Mouse (Mus musculus): Measurements from ENCODE around the gene Efcab9. TPM values are rescaled to one million over a fixed set of nuclear protein-coding genes. Genes with fewer than 3 reads are reported as not detected.
A peak's percentile ranks its signal among the peaks of the same experiment; 100 is the strongest.

Gene Efcab9
- polyA plus RNA-seq, 1 experiment = not detected

GRCm38 (mm10) chr11:32553311-32554140 is 21.6 kb upstream of the Efcab9 start:
- Histone ChIP-seq H3K4me1 (ENCODE audit: control insufficient read depth, insufficient read depth, low read length) (peaks cover 20% of the 10 kb centered on the region), H3K27ac (ENCODE audit: control insufficient read depth, insufficient read depth, low read depth, low read length, poor library complexity) (peak overlapping the region; percentile 92), H3K4me3 (replicated peaks; ENCODE audit: control insufficient read depth, low read depth, low read length) (peak overlapping the region; percentile 10)
- no peak for TF ChIP-seq CTCF (IDR thresholded peaks at IDR 0.05; ENCODE audit: control insufficient read depth, insufficient read depth, low read length)
- no peak for TF ChIP-seq POLR2A (IDR thresholded peaks at IDR 0.05; ENCODE audit: borderline replicate concordance, control insufficient read depth, low read depth, low read length)
- 24% methylated on average over 14 of the region's 14 CpGs for WGBS

GRCm38 (mm10) chr11:32552401-32553090 is 20.7 kb upstream of the Efcab9 start:
- H3K4me3 ChIP-seq (replicated peaks; ENCODE audit: control insufficient read depth, low read depth, low read length) = no peak overlapping the region
- peak overlapping the region; percentile 92 for H3K27ac ChIP-seq (ENCODE audit: control insufficient read depth, insufficient read depth, low read depth, low read length, poor library complexity)
- H3K4me1 ChIP-seq (ENCODE audit: control insufficient read depth, insufficient read depth, low read length) = peaks cover 18% of the 10 kb centered on the region
- no peak for TF ChIP-seq POLR2A (IDR thresholded peaks at IDR 0.05; ENCODE audit: borderline replicate concordance, control insufficient read depth, low read depth, low read length)
- no peak for TF ChIP-seq CTCF (IDR thresholded peaks at IDR 0.05; ENCODE audit: control insufficient read depth, insufficient read depth, low read length)
- WGBS = 66% methylated on average over 13 of the region's 13 CpGs

- Histone ChIP-seq H3K4me3 (replicated peaks; ENCODE audit: control insufficient read depth, low read depth, low read length) (no peak overlapping the region), H3K27ac (ENCODE audit: control insufficient read depth, insufficient read depth, low read depth, low read length, poor library complexity) (no peak overlapping the region), H3K4me1 (ENCODE audit: control insufficient read depth, insufficient read depth, low read length) (peaks cover 18% of the 10 kb centered on the region)
- WGBS = 83% methylated on average over 12 of the region's 12 CpGs
- TF ChIP-seq POLR2A (IDR thresholded peaks at IDR 0.05; ENCODE audit: borderline replicate concordance, control insufficient read depth, low read depth, low read length) (no peak), CTCF (IDR thresholded peaks at IDR 0.05; ENCODE audit: control insufficient read depth, insufficient read depth, low read length) (no peak)
Observed at GRCm38 (mm10) chr11:32551579-32552297, 19.9 kb upstream of the Efcab9 start.

GRCm38 (mm10) chr11:32551056-32551455 is 19.2 kb upstream of the Efcab9 start:
- WGBS = 90% methylated on average over 4 of the region's 4 CpGs
- no peak overlapping the region for H3K4me3 ChIP-seq (replicated peaks; ENCODE audit: control insufficient read depth, low read depth, low read length)
- TF ChIP-seq POLR2A (IDR thresholded peaks at IDR 0.05; ENCODE audit: borderline replicate concordance, control insufficient read depth, low read depth, low read length) = no peak
- no peak for TF ChIP-seq CTCF (IDR thresholded peaks at IDR 0.05; ENCODE audit: control insufficient read depth, insufficient read depth, low read length)
- H3K4me1 ChIP-seq (ENCODE audit: control insufficient read depth, insufficient read depth, low read length) = peaks cover 18% of the 10 kb centered on the region
- no peak overlapping the region for H3K27ac ChIP-seq (ENCODE audit: control insufficient read depth, insufficient read depth, low read depth, low read length, poor library complexity)

GRCm38 (mm10) chr11:32550102-32550501 is 18.2 kb upstream of the Efcab9 start:
- WGBS = 54% methylated on average over 4 of the region's 4 CpGs
- no peak overlapping the region for H3K4me3 ChIP-seq (replicated peaks; ENCODE audit: control insufficient read depth, low read depth, low read length)
- TF ChIP-seq CTCF (IDR thresholded peaks at IDR 0.05; ENCODE audit: control insufficient read depth, insufficient read depth, low read length) (no peak), POLR2A (IDR thresholded peaks at IDR 0.05; ENCODE audit: borderline replicate concordance, control insufficient read depth, low read depth, low read length) (no peak)
- H3K27ac ChIP-seq (ENCODE audit: control insufficient read depth, insufficient read depth, low read depth, low read length, poor library complexity) = no peak overlapping the region
- H3K4me1 ChIP-seq (ENCODE audit: control insufficient read depth, insufficient read depth, low read length) = peaks cover 16% of the 10 kb centered on the region

DNA sequence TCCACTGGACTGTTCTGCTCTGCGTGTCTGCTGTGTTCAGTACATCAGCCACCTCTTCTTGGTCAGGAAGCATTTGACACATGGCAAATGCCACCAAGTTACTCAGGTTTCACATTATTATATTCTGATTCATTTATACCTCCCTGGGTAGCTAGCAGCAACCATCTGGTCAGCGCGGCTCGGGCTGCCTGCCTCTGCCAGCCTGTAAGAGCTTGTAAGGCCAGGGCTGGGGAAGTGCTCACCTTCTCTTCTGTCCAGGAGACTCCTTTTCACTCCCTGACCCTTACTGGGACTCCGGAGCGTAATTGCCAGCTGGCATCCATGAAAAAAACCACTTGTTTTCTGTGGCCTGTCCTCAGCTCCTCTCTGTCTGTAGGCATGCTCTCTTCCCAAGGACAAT is 17.4 kb upstream of the Efcab9 start:
- WGBS = 83% methylated on average over 6 of the region's 6 CpGs
- TF ChIP-seq CTCF (IDR thresholded peaks at IDR 0.05; ENCODE audit: control insufficient read depth, insufficient read depth, low read length) = no peak
- no peak for TF ChIP-seq POLR2A (IDR thresholded peaks at IDR 0.05; ENCODE audit: borderline replicate concordance, control insufficient read depth, low read depth, low read length)
- Histone ChIP-seq H3K4me1 (ENCODE audit: control insufficient read depth, insufficient read depth, low read length) (peaks cover 17% of the 10 kb centered on the region), H3K27ac (ENCODE audit: control insufficient read depth, insufficient read depth, low read depth, low read length, poor library complexity) (no peak overlapping the region), H3K4me3 (replicated peaks; ENCODE audit: control insufficient read depth, low read depth, low read length) (no peak overlapping the region)

- no peak for TF ChIP-seq POLR2A (IDR thresholded peaks at IDR 0.05; ENCODE audit: borderline replicate concordance, control insufficient read depth, low read depth, low read length)
- no peak for TF ChIP-seq CTCF (IDR thresholded peaks at IDR 0.05; ENCODE audit: control insufficient read depth, insufficient read depth, low read length)
- H3K4me3 ChIP-seq (replicated peaks; ENCODE audit: control insufficient read depth, low read depth, low read length) = no peak overlapping the region
- WGBS = 89% methylated on average over 4 of the region's 4 CpGs
- no peak overlapping the region; the same call in 1 of the 2 replicates for H3K27ac ChIP-seq (ENCODE audit: control insufficient read depth, insufficient read depth, low read depth, low read length, poor library complexity)
- peaks cover 22% of the 10 kb centered on the region for H3K4me1 ChIP-seq (ENCODE audit: control insufficient read depth, insufficient read depth, low read length)
Observed at GRCm38 (mm10) chr11:32548240-32548639, 16.4 kb upstream of the Efcab9 start.
